Mouse (Mus musculus) left cerebral cortex, adult 2 months (tissue): Measurements from ENCODE around the gene Nek3. TPM values are rescaled to one million over a fixed set of nuclear protein-coding genes. Genes with fewer than 3 reads are reported as not detected.

Source experiments
- DNase-seq, 2 experiments: peaks; one replicate each; pipeline ENCODE4 v3.0.0; 2021 to 2022; ENCODE audit warnings: low spot score in 2 of 2, mixed read lengths in 1 of 2; ENCODE audit errors: extremely low spot score in 1 of 2
- H3K27ac ChIP-seq: fragments of 200-600 bp; 2 replicates; pipeline ENCODE4 v1.8.1; 2022
- H3K4me3 ChIP-seq: fragments of 200-600 bp; 2 replicates; pipeline ENCODE4 v1.8.1; 2022
- CTCF ChIP-seq: fragments of 200-600 bp; IDR thresholded peaks from 2 replicates; pipeline ENCODE4 v1.8.1; 2022; ENCODE audit warnings: antibody characterized with exemption, mild to moderate bottlenecking, moderate library complexity
- intact Hi-C: fragments of 180-260 bp; cut with DNase I; formaldehyde crosslinking; loops from one replicate; pipeline ENCODE4 v1.15.1; 2025
- total RNA-seq, 2 experiments: library from RNA; stranded (reverse); gene quantifications; 2 replicates each; pipeline ENCODE4 v1.2.3; 2021

Nek3 gene
- total RNA-seq, 2 experiments from 2014 or later: 1.3 to 1.9 TPM

DNA sequence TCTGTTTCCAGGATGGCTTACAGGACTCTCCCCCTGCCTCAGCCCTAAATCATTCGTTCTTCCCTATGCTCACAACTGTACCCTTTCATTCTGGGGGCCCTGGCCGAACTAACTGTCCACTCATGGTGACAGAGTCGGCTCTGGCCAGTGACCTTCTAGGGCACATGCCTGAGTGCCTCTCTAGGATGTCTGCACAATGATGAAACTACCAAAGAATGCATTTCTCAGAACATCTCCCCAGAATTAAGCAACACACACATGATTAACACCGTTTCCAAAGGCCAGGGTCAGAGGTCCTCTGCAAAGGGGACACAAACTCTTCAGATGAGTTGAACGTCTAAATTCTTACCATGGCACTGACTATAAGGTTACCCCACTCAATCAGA is 31.5 kb downstream of the Nek3 start:
- Histone ChIP-seq H3K4me3 (no peak overlapping the region), H3K27ac (no peak overlapping the region)
- no peak for TF ChIP-seq CTCF
- intact Hi-C loops: no loop called here
- no peak for DNase-seq

DNA sequence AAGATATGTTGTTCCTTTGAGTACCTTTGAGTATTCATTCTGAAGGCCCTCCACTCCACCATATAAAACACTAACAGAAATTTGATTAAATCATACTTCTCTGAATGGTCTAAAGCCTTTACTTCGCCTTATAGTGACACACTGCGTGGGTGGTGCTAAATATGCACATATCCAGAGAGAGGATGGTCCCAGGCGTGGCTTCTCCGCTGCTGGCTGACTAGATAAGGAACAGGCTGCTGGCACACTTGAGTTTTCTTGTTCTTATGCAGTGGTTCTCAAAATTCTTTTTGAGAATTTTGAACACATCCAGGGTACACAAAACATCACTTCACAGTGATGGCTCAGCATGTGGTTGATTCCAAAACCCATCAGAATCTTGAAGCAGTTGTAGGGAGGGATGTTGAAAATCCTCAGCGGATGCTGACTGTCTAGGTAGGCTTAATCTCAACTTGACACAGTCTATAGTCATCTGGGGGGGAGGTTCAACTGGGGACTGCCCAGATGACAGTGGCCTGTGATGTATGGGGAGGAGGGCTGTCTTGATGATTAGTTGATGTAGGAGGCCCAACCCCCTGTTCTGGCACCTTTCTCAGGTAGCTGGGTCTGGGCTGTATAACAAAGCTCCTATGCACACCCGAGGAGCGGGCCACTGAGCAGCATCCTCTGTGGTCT is 32.0 kb downstream of the Nek3 start:
- no peak for TF ChIP-seq CTCF
- Histone ChIP-seq H3K4me3 (no peak overlapping the region), H3K27ac (no peak overlapping the region)
- no peak for DNase-seq
- intact Hi-C loops: no loop called here

DNA sequence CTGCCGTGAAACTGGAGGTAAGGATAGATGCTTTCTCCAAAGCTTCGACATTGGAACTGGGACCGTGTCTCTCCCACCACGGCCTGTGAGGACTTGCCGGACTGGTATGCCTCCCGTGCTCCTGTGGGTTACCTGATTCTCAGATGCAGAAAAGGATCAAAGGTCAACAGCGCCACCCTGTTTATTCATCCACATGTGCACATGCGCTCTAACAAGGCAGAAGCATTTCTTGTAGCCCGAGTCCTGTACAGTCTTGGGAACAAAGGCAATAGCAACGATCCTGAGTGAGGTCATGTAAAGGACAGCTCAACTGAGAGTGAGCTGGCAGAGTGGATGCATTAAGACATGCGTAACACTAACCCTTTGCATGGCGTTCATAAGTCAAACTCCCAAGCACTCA is 34.2 kb downstream of the Nek3 start:
- DNase-seq: no peak
- TF ChIP-seq CTCF: no peak
- Histone ChIP-seq H3K4me3 (no peak overlapping the region), H3K27ac (no peak overlapping the region)
- intact Hi-C loops: no loop called here

DNA sequence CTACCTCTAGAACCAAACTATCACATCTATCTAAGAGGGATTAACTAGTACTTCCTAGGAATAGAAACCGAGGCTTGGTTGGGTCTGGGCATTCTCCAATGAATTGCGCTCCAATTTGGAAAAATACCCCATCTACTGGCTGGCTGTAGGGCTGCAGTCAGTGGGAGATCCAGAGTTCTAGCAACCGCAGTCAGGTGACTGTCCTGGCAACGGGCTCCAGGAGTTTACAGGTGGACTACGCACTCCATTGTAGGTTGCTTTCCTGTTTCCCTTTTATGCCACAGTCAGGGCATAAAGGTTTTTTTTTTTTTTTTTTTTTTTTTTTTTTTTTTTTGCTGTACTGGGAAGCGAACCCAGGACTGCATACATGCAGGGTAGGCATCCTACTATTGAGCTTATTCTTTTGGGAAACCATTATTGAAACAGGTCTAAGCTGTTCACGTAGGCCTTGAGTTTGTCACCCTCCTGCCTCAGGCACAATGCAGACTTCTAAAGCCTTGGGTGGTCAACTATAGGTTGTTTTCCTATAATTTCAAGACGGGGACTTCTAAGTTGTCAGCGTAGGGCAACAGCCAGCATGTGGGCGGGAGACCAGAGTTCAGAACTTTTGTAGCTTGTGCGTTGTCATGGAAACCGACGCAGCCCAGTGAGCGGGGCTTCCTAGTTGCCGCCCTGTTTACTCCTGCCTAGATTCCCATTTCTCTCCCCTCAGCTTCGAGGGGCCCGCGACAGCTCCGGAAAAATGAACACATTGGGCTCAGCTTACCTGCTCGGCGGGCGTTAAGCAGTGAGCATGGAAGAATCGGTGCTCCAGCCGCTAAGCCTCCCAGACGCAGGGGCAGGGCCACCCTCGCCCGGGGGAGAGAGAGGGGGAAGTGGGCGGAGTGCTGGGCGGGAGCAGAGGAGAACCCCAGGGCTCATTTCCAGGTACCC is 41.7 kb downstream of the Nek3 start, which contains the start of gene Nek5:
Gene Nek5, minus strand, starts transcription at position 834 of the 933 bp plus-strand sequence.
- intact Hi-C loops: loop anchor here (2.0 kb wide), 1 partner anchor 54 kb away; no protein-coding TSS in a partner anchor
- no peak for DNase-seq

DNA sequence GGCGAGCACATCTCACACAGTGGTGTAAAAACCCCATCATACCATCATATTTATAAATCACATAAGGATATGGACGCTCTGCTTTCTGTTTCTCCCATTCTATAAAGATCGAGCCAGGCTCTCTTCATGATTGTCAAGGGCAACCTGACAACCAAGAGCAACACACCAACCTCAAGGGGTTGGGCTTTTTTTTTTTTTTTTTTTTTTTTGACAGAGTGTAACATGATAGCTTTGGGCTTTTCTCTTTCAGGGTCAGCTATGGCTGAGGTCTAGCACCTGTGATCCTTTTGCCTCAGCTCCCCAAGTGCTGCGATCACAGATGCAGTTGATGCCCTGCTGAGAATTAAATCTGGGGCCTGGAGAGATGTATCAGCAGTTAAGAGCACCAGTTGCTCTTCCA is 59.2 kb downstream of the Nek3 start:
- H3K4me3 ChIP-seq: no peak overlapping the region
- no peak overlapping the region for H3K27ac ChIP-seq
- intact Hi-C loops: no loop called here
- no peak for TF ChIP-seq CTCF
- no peak for DNase-seq

More for the DNA sequence above, 41.7 kb downstream of the Nek3 start, which contains the start of gene Nek5:
- H3K27ac ChIP-seq: no peak within 1 kb of the TSS
- peak within 1 kb of the TSS; percentile 33 for H3K4me3 ChIP-seq
- peak; percentile 41 for TF ChIP-seq CTCF

DNA sequence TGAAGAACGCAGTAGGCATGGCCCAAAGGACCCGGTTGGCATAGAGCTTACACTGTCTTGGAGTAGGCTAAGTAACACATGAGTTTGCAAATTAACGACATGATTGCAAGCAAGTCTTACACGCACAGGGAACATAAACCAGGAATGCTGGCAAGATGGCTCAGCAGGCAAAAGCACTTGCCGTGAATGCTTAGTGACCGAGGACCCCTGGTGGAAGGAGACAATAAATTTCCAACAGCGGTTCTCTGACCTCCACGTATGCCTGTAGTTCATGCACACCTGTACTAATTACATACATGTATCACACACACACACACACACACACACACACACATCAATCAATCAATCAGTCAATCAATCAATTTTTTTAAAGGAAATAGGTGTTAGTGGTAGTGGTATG is 74.7 kb downstream of the Nek3 start:
- intact Hi-C loops: no loop called here
- DNase-seq: no peak

DNA sequence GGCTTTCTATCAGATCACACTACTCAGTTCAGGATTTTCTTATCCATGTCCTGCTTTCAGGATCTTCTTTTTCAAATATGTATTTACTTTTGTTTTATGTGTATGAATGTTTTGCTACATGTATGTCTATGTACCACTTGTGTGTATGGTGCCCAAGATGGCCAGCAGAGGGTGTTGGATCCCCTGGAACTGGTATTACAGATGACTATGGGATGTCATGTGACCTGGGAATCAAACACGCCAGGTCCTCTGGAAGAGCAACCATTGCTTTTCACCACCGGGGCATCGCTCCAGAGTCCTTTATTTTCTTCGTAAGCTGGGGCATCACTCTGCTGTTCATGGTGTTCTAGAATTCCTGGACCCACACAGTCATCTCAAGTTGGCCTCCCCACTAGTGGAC is 77.0 kb downstream of the Nek3 start:
- intact Hi-C loops: no loop called here
- Histone ChIP-seq H3K4me3 (no peak overlapping the region), H3K27ac (no peak overlapping the region)
- no peak for DNase-seq
- TF ChIP-seq CTCF: no peak

More for the DNA sequence above, 74.7 kb downstream of the Nek3 start:
- TF ChIP-seq CTCF: no peak; the same call in none of the 2 replicates
- Histone ChIP-seq H3K27ac (no peak overlapping the region), H3K4me3 (no peak overlapping the region)

DNA sequence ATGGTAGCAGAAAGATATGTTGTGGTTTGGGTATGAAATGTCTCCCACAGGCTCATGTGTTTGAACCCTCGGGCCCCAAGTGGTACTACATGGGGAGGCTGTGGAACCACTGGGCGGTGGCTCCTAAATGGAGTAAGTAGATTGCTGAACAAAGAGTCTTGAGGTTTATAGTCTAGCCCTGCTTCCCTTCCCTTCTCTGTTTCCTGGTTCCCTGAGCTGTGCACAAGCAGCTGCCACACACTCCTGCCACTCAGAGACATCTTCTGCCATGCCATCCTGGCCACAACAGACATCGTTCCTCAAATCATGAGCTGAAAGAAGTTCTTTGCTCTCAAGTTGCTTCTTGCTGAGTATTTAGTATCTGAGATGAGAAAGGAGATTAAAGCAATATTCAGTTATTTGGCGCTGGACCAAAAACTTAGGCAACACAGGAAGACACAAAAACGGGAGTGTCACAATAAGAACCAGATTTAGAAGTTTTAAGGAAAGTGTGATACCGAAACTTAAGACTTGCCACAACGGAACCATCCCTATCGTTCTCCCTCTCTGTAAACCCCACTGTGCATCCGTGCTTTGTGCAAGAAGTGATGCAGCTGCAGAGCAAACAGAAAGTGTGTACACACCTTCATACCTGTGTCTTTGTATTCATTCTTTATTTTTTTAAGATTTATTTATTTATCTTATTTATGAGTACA is 86.8 kb downstream of the Nek3 start:
- TF ChIP-seq CTCF: no peak
- DNase-seq: no peak
- H3K4me3 ChIP-seq: no peak overlapping the region
- no peak overlapping the region for H3K27ac ChIP-seq
- intact Hi-C loops: no loop called here

Other genes starting within 250 kb of the Nek3 start
- gene Defb15, start 233.7 kb downstream of the Nek3 start, total RNA-seq: not detected
- not detected for gene Defb35, start 228.1 kb downstream of the Nek3 start, total RNA-seq
- not detected for gene Defb13, start 219.7 kb downstream of the Nek3 start, total RNA-seq
- gene Fam90a1a, start 207.7 kb downstream of the Nek3 start, total RNA-seq: not detected
- not detected for gene Ccdc70, start 196.7 kb downstream of the Nek3 start, total RNA-seq
- gene Atp7b, start 106.1 kb downstream of the Nek3 start, total RNA-seq: 1 to 10 TPM; 1.9 to 2.1 TPM
- gene Alg11, start 105.7 kb downstream of the Nek3 start, total RNA-seq: 10 to 100 TPM; 30.6 to 32.0 TPM
- not detected for gene Nek5, start 41.4 kb downstream of the Nek3 start, total RNA-seq
- gene Ckap2, start 19.4 kb upstream of the Nek3 start, total RNA-seq: under 1 TPM; 0.34 to 0.70 TPM
- 10 to 100 TPM; 23.6 to 25.7 TPM for gene Vps36, start 26.4 kb upstream of the Nek3 start, total RNA-seq
- gene Thsd1, start 60.9 kb upstream of the Nek3 start, total RNA-seq: 1 to 10 TPM; 2.6 to 3.9 TPM
- not detected for gene Tpte, start 117.0 kb upstream of the Nek3 start, total RNA-seq
- gene Slc25a15, start 232.2 kb upstream of the Nek3 start, total RNA-seq: 10 to 100 TPM; 11.9 TPM
- gene Mrps31, start 244.9 kb upstream of the Nek3 start, total RNA-seq: 10 to 100 TPM; 20.0 to 26.5 TPM